Mouse (Mus musculus): ENCODE measurements at regions not wholly inside any gene's neighbourhood (a gene's known extent, or its start where the extent isn't known, plus 50 kb on each side); places are given as distances from the start of the nearest gene placed in this dataset.

DNA sequence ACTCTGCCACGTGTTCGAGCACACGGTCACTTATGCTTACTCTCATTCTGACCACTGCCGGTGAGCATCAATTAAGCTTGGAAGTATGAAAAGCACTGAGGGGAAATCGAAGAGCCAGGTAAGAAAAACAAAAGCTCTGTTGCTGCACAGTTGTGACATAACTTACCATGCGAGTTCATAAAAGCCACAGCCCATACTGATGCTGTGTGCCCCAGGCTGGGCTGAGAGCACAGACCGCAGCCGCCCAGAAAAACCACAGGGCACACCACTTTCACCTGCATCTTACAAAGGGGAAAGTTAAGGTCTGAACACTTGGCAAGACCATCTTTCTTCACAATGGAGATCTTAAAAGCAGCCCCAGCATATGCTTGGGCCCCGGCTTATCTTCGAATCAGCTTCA lies 338.2 kb upstream of the Nfe2l3 start:
- DNase-seq (ENCODE audit: low read depth, low spot score), result no peak

DNA sequence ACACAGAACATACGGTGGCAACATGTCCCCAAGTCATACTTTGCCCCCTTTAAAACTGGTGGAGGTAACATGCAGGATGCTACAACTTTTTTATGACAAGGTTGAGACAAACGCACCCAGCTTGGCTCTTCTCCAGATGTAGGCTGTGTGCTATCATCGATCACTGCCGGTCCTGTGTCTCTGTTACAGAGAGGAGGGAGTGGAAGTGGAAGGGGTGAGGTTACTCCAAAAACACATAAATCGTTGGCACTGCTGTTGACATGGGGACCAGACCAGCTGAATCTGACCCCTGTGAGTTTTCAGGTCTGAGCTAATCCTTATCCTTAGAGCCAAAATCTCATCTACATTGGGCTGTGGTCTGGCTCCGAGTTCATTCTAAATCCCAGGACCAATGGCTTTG lies 335.0 kb upstream of the Nfe2l3 start:
- DNase-seq (ENCODE audit: low read depth, low spot score), result no peak

- DNase-seq (ENCODE audit: low read depth, low spot score), result no peak
These were observed 332.1 kb upstream of the Nfe2l3 start for GRCm38 (mm10) chr6:51100341-51100740.

DNA sequence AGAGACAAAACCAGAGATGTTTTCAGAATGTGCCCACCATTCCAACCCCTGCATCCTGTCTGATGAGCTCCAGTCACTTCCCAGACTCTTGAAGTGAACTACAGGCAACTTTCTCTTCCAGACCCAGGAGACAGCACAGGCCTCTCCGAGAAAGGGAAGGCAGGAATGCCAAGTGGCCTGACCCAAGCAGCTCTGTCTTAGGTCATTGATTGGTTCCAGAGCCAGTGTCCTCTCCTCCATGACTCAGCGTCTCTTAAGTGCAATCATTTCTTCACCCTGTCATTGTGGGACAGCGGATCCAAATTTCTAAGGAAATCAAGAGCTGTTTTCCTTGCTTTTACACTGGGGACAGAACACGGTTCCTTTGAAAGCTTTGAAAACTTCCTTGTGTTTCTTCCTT lies 329.2 kb upstream of the Nfe2l3 start:
- no peak for DNase-seq (ENCODE audit: low read depth, low spot score)

- DNase-seq (ENCODE audit: low read depth, low spot score), result no peak
These were observed 328.1 kb upstream of the Nfe2l3 start for GRCm38 (mm10) chr6:51104336-51104735.

- no peak for DNase-seq (ENCODE audit: low read depth, low spot score)
These were observed 324.0 kb upstream of the Nfe2l3 start for GRCm38 (mm10) chr6:51108336-51108956.

DNA sequence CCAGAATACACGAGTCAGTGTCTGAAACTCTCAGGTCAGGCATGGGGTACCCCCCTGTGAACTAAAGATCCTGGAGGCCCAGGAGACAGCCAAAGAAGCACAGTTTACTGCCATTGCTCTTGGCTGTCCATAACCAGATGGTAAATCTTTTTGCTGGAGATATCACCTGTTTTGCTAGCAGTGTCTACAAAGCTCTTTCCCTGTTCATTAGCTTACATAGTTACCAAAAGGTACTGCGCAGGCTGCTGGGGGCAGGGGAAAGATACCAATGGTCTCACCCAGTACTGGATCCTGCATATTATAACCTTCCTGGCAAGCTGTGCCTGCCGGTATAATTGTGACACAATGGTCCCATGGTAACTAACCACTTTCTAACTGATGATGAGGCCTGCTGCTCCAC lies 321.9 kb upstream of the Nfe2l3 start:
- no peak for DNase-seq (ENCODE audit: low read depth, low spot score)

DNA sequence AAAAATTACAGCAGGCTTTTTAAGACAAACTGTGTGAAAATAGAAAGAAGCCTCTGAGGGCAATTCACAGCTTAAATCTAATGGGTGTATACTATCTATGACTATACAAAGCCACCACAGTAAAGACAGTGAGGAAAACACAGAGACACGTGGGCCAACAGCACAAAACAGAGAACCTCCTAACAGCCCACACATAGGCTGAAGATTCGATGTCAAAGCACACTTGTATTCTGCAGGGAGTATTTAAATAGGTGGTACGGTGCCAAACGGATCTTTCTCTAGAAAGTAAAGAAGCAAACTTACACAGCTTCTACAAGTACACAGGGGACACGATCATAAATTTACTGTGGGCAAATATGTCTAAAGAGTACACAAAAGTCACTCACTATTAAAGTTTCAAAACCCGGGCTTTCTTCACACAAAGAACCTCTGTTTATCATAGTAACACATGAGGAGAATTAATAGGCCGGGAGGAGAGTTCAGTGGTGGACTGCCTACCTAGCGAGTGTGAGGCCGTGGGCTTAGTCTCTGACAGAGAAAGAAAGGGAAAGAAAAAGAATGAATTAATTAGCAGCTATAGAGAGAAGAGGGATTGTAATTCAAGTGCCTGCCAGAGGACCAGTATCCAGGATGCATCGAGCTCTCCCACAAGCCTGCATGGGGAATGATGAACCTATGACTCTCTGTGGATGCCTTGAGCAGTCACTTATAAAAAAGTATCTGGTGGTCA lies 317.7 kb upstream of the Nfe2l3 start:
- no peak for DNase-seq (ENCODE audit: low read depth, low spot score)

DNA sequence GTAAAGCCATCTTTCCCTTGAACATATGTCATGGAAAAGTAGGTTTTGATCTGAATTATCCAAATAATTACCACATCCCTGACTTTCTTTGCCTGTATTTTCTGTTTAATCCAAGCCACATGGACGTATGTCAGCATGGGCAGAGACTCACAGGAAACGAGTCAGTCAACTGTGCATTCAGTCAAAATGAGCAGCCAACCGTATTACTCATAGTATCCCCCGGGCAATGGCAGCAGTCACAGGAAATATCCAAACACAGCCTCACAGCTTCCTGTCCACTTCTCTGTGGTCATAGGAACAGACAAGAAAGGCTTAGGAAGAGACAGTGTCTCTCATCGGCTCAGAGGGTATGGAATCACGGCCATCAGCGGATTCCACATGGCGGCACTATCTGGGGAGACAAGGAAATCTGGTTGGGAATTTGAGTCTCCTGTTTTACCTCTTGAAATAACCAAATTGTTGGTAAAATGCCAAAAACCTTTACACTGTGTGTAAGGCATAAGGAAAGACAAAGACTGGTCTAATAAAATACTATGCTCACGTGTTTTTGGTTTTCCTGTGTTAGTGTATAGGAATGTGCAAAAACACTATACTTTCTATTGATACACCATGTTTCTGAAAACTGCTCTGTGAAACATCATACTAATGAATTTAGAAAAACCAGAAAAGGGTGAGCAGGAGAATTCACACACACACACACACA lies 313.5 kb upstream of the Nfe2l3 start:
- no peak for DNase-seq (ENCODE audit: low read depth, low spot score)

GRCm38 (mm10) chr6:51119691-51120302 lies 312.7 kb upstream of the Nfe2l3 start:
- DNase-seq (ENCODE audit: low read depth, low spot score), result no peak

DNA sequence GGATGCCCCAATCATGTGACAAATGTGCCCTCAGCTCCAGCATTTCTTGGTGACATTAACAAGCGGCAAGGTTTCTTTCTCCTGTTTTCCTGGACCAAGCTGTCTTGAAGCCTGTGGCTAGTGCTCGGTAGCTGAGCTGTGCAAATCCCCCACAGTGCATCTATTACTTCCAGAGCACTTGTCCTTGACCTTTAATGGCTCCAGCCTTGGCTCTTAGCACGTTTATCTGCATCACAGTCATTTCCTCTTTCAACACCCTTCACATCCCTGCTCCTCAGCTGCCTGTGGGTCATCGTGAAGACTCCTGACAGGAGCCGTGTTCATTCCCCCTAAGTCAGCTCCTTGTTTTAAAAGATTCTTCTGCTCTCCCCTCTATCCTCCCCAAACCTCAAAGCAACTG lies 309.5 kb upstream of the Nfe2l3 start:
- no peak for DNase-seq (ENCODE audit: low read depth, low spot score)

DNA sequence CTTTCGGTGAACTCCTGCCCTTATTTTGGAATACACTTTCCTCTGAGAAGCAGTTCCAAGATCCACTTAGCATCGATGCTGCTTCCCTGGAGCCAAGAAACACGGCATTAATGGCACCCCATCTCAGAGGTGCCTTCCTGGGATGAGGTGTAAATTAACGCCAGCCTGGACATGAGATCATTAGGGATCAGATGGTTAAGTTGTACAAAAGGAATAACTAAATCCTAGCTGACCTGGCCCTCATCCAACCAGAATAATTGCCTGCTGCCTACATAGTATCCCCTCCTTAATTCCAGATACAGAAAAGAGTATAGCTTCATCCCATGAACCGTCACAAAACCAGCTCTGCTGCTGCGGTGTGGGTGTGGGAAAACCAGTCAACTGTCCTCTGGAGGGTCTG lies 304.6 kb upstream of the Nfe2l3 start:
- DNase-seq (ENCODE audit: low read depth, low spot score), result no peak

DNA sequence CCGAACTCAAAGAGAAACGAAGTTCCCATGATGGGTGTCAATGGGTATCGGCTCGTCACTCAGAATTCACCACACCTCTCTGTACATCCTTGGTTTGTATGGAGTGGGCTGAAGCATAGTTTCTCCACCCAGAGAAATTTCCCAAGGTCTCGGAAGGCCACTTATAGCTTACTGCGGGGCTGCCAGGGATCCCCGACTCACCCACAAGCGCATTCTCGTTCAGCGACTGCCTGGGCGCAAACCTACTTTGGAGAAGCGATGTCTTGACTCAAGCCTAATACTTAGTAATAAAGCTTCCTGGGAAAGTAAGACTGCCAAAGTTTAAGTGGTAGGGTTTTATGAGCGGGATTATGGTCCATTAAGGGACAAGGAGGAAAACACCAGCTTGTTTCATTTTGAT lies 303.4 kb upstream of the Nfe2l3 start:
- no peak for DNase-seq (ENCODE audit: low read depth, low spot score)

GRCm38 (mm10) chr6:51129591-51129990 lies 302.9 kb upstream of the Nfe2l3 start:
- DNase-seq (ENCODE audit: low read depth, low spot score), result peak; percentile 40

DNA sequence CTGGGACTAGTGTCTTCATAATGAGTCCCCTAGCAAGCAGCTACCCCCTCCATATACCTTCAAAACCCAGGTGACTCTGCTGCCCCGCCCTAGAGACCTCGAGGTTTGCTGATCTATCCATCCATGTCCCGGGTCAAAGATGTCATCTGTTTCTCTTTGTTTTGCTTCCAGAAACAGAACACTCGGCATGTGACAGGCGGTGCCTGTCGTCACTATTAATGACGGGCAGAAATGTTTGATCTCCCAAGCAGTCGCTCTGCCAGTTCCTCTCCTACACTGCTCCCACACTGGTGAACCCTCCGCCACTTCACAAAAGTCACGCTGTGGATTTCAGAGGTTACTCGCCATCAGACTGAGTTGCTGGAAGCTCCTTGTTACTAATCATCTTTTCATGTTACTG lies 287.7 kb upstream of the Nfe2l3 start:
- no peak for DNase-seq (ENCODE audit: low read depth, low spot score)

GRCm38 (mm10) chr6:51145863-51146262 lies 286.6 kb upstream of the Nfe2l3 start:
- DNase-seq (ENCODE audit: low read depth, low spot score), result no peak

DNA sequence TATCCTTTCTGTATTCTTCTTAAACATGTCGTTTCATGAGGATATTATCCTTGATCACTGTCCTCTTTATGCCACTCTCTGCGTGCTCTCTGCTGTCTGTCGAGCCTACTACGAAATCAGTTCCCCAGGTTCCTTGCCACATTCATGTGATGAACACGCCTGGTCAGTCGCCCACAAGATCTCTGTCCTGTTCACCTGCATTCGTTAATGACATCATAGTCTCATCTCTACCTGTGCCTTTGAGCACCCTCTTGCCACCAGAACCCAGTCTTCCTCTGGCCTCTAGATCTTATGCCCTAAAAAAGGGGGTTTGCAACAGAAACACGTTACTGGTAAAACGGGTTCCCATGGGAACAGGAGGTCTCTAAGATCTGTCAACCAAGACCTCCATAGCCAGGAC lies 283.6 kb upstream of the Nfe2l3 start:
- DNase-seq (ENCODE audit: low read depth, low spot score), result no peak

GRCm38 (mm10) chr6:51150066-51150465 lies 282.4 kb upstream of the Nfe2l3 start:
- no peak for DNase-seq (ENCODE audit: low read depth, low spot score)

DNA sequence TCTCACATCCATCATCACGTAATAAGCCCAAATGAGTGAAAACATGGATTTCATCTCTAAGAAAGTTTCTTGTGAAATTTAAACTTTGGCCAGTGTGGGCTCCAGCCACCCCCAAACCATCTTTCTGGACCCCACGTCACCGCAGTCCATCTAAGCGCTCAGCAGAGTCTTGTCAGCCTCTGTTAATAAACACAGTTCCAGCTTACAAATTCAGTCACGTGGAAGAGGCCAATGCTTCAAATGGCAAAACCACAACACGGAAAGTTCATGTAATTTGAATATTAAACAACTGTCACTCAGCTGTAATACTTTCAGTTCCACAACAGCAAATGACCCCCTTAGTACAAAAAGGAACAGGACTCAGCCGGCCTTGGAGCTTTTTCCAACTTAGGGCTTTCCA lies 282.0 kb upstream of the Nfe2l3 start:
- DNase-seq (ENCODE audit: low read depth, low spot score), result no peak

DNA sequence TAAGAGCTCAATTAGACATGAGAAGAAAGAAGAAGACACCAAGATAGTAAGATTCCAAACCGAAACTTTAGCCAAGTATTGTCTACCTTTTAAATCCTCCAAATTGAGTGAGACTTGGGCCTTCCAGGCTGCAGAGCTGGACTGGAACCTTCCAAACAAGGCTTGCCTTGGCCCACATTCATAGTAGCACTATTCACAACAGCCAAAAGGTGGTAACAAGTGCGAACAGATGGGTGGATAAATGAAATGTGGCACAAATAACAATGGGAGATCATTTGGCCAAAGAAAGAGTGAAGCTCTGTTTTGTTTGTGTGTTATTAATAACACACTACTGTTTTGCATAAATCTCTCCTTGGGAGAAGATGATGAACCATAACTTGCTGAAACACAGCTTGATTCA lies 281.6 kb upstream of the Nfe2l3 start:
- no peak for DNase-seq (ENCODE audit: low read depth, low spot score)

DNA sequence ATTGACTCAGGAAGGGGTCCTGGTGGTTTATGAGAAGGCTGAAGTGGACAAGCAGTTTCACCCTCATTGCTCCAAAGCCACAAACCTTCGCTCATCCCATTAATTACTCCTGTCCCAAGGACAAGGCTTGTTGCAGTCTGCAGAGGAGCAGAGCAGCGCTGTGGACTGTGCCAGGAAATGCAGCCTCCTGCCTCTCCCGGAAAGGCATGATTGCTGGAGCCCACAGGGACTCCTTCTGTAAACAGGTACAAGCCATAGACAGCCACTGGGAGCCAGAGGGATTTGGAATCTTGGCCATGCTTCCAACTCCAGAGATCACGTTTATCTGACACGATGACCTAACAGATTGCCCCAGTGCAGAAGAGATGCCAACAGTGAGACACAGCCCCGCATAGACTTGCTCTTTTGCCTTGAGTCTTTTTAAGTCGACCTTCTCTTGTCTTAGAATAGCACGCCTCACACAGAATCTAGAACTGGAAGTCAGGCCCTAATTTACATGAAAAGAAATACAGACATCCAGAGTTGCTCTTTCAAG lies 275.6 kb upstream of the Nfe2l3 start:
- DNase-seq (ENCODE audit: low read depth, low spot score), result no peak

GRCm38 (mm10) chr6:51161149-51161548 lies 271.3 kb upstream of the Nfe2l3 start:
- DNase-seq (ENCODE audit: low read depth, low spot score), result no peak
